Mouse (Mus musculus): ENCODE data around the gene Vmn1r124. TPM values are rescaled to one million over a fixed set of nuclear protein-coding genes. Genes with fewer than 3 reads are reported as not detected.
"Not testable (repeated sequence)": the region's sequence is repeated elsewhere in the genome, so short reads cannot be mapped to it uniquely, and the experiment has no call there.

The Vmn1r124 gene
- not detected in 2 replicates for polyA plus RNA-seq (2014; fragmentation: Nextera tagmentation; extraction: Ambion mirVana)

GRCm38 (mm10) chr7:21260517-21260916 lies at the start of gene Vmn1r124:
Gene Vmn1r124 (minus strand): TSS chr7:21260617.
- not testable (repeated sequence) for H3K9ac ChIP-seq (ENCODE audit: low read length); DNase-seq (ENCODE audit: low spot score); H3K27ac ChIP-seq (ENCODE audit: low read depth, low read length); H3K9me3 ChIP-seq (ENCODE audit: control insufficient read depth, low read length); H3K4me3 ChIP-seq (ENCODE audit: low read depth, low read length); H3K36me3 ChIP-seq (ENCODE audit: control insufficient read depth, insufficient read depth, low read length); H3K4me2 ChIP-seq (ENCODE audit: low read depth); H3K4me1 ChIP-seq (ENCODE audit: control insufficient read depth, insufficient read depth, low read length); ATAC-seq (ENCODE audit: insufficient read depth, low FRiP score, low TSS enrichment); H3K27me3 ChIP-seq (ENCODE audit: control insufficient read depth, insufficient read depth, low read length)
- 82% methylated on average over 4 of the region's 4 CpGs for WGBS

DNA sequence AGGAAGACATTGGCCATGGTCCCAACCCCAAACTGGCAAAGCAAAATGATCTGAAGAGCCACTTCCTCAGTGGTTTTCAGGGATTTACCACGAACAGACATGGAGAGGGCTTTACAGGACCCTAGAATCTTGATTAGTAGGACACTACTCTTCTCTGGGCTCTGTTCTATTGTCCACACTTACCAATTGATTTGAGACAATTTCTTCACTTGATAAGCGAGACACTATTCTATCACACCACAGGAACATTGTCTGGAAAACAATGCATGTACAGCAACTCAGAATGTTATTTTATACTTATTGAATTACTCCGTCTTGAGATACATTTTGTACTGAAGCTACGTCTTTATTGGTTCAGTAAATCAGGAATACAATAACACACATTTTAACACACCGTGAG lies 41.0 kb upstream of the Vmn1r124 start, which contains the start of gene Vmn1r126:
Gene Vmn1r126 (minus strand): TSS at position 101 of the 400 bp plus-strand sequence.
- H3K4me1 ChIP-seq (ENCODE audit: control insufficient read depth, insufficient read depth, low read length); H3K9ac ChIP-seq (ENCODE audit: low read length); H3K27ac ChIP-seq (ENCODE audit: low read depth, low read length); DNase-seq (ENCODE audit: low spot score); H3K4me3 ChIP-seq (ENCODE audit: low read depth, low read length); ATAC-seq (ENCODE audit: insufficient read depth, low FRiP score, low TSS enrichment); H3K36me3 ChIP-seq (ENCODE audit: control insufficient read depth, insufficient read depth, low read length); H3K9me3 ChIP-seq (ENCODE audit: control insufficient read depth, low read length); H3K4me2 ChIP-seq (ENCODE audit: low read depth); H3K27me3 ChIP-seq (ENCODE audit: control insufficient read depth, insufficient read depth, low read length): not testable (repeated sequence)
- WGBS, result no CpG with 5 or more reads among the region's 5 CpGs

GRCm38 (mm10) chr7:21271879-21272278 lies 11.5 kb upstream of the Vmn1r124 start, which contains the start of gene Vmn1r125:
Gene Vmn1r125 (plus strand): TSS chr7:21272179.
- H3K4me3 ChIP-seq (ENCODE audit: low read depth, low read length); H3K4me1 ChIP-seq (ENCODE audit: control insufficient read depth, insufficient read depth, low read length); ATAC-seq (ENCODE audit: insufficient read depth, low FRiP score, low TSS enrichment); H3K9me3 ChIP-seq (ENCODE audit: control insufficient read depth, low read length); DNase-seq (ENCODE audit: low spot score); H3K27me3 ChIP-seq (ENCODE audit: control insufficient read depth, insufficient read depth, low read length); H3K9ac ChIP-seq (ENCODE audit: low read length); H3K36me3 ChIP-seq (ENCODE audit: control insufficient read depth, insufficient read depth, low read length); H3K4me2 ChIP-seq (ENCODE audit: low read depth); H3K27ac ChIP-seq (ENCODE audit: low read depth, low read length): not testable (repeated sequence)
- WGBS, result 79% methylated on average over 3 of the region's 3 CpGs

Other genes starting within 250 kb of the Vmn1r124 start
- not detected in 2 replicates for gene Vmn1r119, start 248.2 kb downstream of the Vmn1r124 start, polyA plus RNA-seq (2014; fragmentation: Nextera tagmentation; extraction: Ambion mirVana)
- not detected in 2 replicates for gene Vmn1r120, start 206.8 kb downstream of the Vmn1r124 start, polyA plus RNA-seq (2014; fragmentation: Nextera tagmentation; extraction: Ambion mirVana)
- gene Vmn1r121, start 162.1 kb downstream of the Vmn1r124 start, polyA plus RNA-seq (2014; fragmentation: Nextera tagmentation; extraction: Ambion mirVana), result not detected in 2 replicates
- not detected in 2 replicates for gene Vmn1r122, start 126.5 kb downstream of the Vmn1r124 start, polyA plus RNA-seq (2014; fragmentation: Nextera tagmentation; extraction: Ambion mirVana)
- gene Vmn1r123, start 98.4 kb downstream of the Vmn1r124 start, polyA plus RNA-seq (2014; fragmentation: Nextera tagmentation; extraction: Ambion mirVana), result not detected in 2 replicates
- gene Gm5157, start 70.2 kb downstream of the Vmn1r124 start, polyA plus RNA-seq (2014; fragmentation: Nextera tagmentation; extraction: Ambion mirVana), result not detected in 2 replicates
- not detected in 2 replicates for gene Vmn1r125, start 11.6 kb upstream of the Vmn1r124 start, polyA plus RNA-seq (2014; fragmentation: Nextera tagmentation; extraction: Ambion mirVana)
- gene Vmn1r126, start 40.9 kb upstream of the Vmn1r124 start, polyA plus RNA-seq (2014; fragmentation: Nextera tagmentation; extraction: Ambion mirVana), result not detected in 2 replicates
- not detected in 2 replicates for gene Vmn1r127, start 59.2 kb upstream of the Vmn1r124 start, polyA plus RNA-seq (2014; fragmentation: Nextera tagmentation; extraction: Ambion mirVana)
- not detected in 2 replicates for gene Vmn1r128, start 88.8 kb upstream of the Vmn1r124 start, polyA plus RNA-seq (2014; fragmentation: Nextera tagmentation; extraction: Ambion mirVana)
- gene Vmn1r129, start 100.7 kb upstream of the Vmn1r124 start, polyA plus RNA-seq (2014; fragmentation: Nextera tagmentation; extraction: Ambion mirVana), result not detected in 2 replicates
- gene Gm6882, start 172.1 kb upstream of the Vmn1r124 start, polyA plus RNA-seq (2014; fragmentation: Nextera tagmentation; extraction: Ambion mirVana), result not detected in 2 replicates

Data from neural tube, embryonic 11.5 days (tissue).